Mouse (Mus musculus): ENCODE measurements around the gene Zswim7.
"Not testable (repeated sequence)": the region's sequence is repeated elsewhere in the genome, so short reads cannot be mapped to it uniquely, and the experiment has no call there.

The Zswim7 gene

GRCm38 (mm10) chr11:62280675-62281600 is at the start of gene Zswim7, which contains the start of gene Ttc19:
Zswim7 (minus strand) TSS chr11:62281375.
Ttc19 (plus strand) TSS chr11:62281473.
- DNase-seq: peak; percentile 93 to 96

DNA sequence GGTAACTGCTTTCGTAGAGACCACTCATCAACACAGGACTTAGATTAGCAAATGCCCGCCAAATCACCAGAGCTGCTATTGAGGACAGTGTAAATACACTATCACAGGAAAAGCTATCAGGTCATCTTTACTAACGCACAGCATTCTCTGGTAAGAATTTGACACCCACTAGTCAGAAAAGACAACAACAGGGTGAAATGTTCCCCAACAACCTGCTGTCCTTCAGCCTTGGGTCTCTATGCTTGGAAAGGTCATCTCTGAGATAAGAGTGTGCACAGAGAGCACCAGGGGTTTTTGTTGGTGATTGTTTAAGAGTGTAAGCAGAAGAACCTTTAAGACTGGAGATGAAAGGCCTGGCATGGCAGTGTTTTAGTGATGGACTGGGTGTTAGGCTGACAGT is 42.5 kb upstream of the Zswim7 start:
- no peak for DNase-seq

GRCm38 (mm10) chr11:62320097-62320496 is 38.9 kb upstream of the Zswim7 start:
- DNase-seq: no peak

GRCm38 (mm10) chr11:62317746-62318145 is 36.6 kb upstream of the Zswim7 start:
- DNase-seq: no peak

DNA sequence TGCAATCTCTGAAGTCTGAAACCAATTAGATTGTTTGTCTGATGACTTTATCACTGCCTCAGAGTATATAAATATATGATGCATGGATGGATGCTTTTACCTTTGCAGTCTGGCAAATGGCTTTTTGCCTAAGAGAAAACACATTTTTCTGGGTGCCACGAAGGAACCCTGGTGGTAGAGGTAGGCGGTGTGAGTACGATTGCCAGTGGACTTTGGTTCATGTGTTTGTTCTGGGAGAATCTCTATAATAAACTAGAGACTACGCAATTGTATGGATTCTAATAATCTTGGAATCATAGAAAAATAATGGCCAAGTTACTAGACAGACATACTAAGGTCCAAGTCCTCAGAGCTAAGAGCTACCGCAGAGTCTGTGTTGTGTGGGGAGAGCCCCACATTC is 33.8 kb upstream of the Zswim7 start:
- no peak for DNase-seq

DNA sequence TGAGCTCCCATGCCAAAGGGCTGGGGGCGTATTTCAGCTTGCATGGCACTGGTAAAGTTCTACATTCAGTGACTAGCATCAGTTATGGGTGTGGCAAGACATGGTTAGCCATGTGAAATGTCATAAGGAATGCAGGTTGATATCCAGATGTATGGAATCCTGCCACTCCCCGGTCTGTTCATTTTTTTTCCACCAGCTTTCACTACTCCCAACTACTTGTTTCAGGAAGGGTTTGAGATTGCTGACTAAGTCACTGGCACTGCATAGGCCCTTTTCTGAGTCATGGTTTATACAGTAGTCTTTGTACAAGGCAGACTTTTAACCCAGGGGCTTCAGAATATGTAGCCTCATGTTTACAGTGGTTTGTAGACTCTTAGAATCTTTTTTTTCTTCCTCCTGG is 28.1 kb upstream of the Zswim7 start:
- no peak for DNase-seq

GRCm38 (mm10) chr11:62305866-62306265 is 24.7 kb upstream of the Zswim7 start:
- DNase-seq: no peak

DNA sequence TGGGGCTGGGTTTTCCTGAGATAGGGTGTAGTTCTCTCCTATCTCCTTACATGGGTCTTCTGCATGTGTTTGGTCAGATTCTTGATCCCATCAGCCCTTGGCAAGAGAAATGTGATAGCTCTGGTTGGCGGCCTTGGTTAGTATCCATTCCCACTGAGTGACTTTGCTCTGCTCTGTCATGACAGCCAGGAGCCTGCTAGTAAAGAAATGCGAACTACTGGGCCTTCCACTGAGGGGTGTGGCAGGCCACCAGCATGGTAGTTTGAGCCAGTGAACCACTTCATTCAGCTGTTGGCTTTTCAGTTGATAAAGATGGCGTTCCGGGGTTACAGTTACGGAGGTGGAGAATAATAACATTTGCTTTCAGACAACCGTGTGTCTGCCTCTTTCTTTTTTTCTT is 17.7 kb upstream of the Zswim7 start:
- no peak for DNase-seq

DNA sequence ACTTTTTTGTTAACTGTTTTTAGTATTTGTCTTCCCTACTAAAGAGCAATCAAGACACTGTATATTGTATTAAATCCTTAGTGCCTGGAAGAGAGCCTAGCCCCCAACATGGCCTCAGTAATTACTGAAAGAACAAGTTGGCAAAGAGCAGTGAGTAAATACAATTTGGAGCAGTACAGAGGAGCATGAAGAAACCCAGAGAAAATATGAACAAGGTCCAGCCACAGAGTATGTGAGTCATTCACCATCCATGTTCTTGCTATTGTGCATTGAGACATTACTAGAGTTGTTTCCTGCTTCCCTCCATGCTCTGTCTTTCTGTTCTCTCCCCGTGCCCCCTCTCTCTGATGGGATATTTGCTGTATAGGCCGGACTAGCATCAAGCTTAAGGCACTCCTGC is 12.9 kb upstream of the Zswim7 start:
- no peak for DNase-seq

GRCm38 (mm10) chr11:62287700-62288099 is 6.5 kb upstream of the Zswim7 start:
- DNase-seq: no peak

DNA sequence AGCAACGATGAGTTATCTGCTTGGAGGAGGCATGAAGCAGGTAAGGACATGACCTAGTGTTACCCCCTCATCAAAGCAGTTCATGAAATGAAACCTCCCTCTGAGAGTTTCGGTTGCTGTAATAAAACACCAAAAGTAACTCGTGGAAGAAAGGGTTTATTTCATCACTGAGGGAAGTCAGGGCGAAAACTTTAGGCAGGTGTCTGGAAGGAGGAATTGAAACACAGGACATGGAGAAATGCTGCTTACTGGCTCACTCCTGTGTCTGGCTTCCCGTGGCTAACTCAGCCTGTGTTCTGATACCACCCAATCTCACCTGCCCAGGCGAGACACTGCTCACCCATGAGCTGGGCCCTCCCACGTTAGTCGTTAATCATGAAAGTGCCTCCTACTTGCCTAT is 3.8 kb upstream of the Zswim7 start:
- no peak for DNase-seq

DNA sequence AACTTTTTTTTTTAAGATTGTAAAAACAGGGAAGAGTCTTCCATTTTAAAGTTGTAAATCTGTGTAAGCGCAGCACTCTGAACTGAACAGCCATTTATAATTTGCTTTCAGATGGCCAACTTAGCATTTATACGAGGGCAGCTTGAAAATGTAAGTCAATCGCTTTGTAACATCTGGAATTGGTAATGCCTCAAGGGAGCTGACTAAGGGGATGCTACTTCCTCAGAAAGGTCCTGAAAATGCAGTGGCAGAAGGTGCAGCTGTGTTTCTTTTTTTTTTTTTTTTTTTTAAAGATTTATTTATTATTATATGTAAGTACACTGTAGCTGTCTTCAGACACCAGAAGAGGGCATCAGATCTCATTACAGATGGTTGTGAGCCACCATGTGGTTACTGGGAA is 2.8 kb upstream of the Zswim7 start:
- not testable (repeated sequence) for DNase-seq

DNA sequence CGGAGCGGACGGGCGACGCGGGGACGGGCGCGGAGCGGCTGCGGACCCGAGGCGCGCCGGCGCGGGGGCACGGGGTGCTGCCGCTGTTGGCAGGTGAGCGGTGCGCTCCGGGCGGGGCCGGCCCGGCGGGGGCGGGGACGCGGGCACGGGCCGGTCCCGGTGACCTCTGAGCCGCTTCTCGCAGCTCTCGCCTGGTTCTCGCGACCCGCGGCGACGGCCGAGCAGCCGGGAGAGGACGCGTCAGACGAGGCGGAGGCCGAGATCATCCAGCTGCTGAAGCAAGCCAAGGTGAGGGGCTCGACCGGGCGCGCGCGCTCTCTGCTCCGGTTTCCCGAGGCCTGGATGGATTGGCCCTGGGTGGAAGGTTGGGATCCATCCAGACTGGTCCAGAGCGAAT is 424 bp upstream of the Zswim7 start:
- peak; percentile 68 to 92 for DNase-seq

GRCm38 (mm10) chr11:62278027-62278426 is 3.1 kb downstream of the Zswim7 start:
- DNase-seq: peak; percentile 74 to 87

GRCm38 (mm10) chr11:62277086-62277485 is 4.1 kb downstream of the Zswim7 start:
- DNase-seq: peak in 1 of 2 experiments; percentile 31

DNA sequence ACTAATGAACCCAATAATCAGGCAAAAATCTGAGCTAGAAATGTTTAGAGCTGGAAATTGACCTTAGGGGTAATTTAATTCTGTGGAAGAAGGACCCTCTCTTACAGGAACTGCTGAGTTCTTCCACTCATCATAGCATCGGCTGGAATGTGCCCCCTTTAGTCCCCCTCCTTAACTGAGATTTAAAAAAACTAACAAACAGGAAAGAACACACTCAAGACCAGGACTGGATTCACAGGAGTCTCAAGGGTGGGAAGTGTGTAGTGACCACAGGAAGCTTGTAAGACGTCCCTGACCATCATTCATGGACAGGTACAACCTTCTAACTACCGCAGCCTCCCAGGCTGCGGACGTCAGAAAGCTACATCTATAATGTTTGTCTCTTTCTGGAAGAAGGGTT is 10.3 kb downstream of the Zswim7 start:
- DNase-seq: peak in 1 of 2 experiments; percentile 6

GRCm38 (mm10) chr11:62269097-62269496 is 12.1 kb downstream of the Zswim7 start:
- no peak for DNase-seq

DNA sequence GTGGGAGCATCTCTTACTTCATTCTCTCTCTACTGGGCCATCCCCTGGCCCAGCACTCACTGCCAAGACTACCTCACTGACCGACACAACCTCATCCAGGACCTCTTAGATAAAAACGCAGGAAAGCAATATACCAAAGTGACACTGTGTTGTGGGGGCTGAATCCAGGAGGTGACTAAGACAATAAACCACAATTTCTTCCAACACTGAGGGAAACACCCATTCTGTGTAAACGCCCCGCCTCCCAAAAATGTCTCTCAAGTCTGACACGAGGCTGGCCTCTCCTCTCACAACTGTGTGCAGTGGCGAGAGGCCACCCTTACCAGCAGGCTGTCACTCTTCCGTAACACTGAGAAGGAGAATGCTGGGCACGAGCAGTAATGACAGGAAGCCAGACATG is 12.8 kb downstream of the Zswim7 start:
- peak in 1 of 2 experiments; percentile 17 for DNase-seq

DNA sequence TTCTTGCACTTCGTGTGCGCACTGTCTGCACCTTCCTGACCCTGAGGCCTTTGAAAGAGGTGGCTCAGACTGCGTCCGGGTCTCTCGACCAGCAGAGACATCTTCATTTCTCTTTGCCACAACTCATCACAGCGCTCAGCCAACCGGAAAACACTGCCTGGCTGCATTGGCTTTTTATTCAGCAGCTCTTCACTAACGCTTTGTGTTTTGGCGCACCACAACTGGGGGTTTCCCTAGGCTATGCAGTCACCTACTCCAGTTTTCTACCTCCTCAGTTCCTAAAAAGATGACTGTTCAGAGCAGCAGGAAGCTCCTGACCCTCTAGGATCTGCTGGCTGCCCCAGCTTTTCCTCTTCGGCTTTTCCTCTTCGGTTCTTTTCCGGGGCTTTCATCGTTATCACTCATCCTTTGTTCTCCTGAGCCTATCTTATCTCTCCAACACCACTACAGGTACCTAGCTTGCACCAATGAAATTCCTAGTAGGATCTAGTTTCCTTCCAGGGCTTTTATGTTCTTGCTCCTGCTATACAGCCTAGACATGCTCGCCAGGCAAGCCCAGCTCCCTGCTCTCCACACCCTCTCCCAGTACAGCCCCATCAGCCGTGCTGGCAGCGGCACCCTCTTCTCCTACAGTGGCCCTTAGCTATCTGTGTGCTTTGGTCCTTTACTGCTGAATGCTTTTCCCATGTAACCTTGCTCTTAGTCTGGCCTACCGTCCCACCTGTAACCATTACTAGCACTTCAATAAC is 14.5 kb downstream of the Zswim7 start:
- peak in 1 of 2 experiments; percentile 26 for DNase-seq

DNA sequence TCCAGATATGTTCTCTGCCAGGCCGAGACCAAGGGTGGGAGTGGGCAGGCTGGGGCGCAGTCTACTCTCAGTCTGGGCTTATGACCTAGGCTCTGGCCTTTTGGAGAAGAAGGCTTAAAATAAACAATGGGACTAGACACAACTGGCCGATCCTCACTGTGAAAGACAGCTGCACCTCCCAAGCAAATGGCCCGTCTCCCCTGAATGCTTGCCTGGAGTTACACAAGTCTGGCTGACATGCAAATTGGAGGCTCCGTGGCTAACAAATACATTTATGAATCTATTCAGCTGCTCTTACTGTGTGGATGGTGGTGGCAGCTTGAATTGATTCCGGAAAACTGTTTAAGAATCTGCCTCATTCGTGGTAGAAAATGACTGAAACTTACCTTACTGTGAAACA is 15.5 kb downstream of the Zswim7 start:
- no peak for DNase-seq

DNA sequence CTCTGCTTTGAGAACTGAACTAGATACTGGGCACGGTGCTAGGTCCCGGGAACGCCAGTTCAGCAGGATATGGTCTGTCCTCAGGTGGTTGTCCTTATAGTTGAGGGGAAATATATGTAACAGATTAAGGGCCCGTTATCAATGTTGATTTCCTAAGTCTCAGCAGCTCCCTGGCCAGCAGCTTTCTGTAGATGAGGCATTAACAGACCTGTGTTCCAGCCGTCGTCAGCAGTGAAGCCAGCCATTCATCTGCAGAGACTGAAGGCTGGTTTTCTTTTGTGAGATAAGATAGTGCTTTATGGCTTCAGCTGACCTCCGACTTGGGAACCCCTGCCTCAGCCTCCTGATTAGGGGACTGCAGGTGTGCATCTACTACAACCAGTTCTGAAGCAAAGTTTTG is 17.2 kb downstream of the Zswim7 start:
- peak in 1 of 2 experiments; percentile 10 for DNase-seq

- peak in 1 of 2 experiments; percentile 18 for DNase-seq
These were observed 17.6 kb downstream of the Zswim7 start for GRCm38 (mm10) chr11:62263599-62263998.

DNA sequence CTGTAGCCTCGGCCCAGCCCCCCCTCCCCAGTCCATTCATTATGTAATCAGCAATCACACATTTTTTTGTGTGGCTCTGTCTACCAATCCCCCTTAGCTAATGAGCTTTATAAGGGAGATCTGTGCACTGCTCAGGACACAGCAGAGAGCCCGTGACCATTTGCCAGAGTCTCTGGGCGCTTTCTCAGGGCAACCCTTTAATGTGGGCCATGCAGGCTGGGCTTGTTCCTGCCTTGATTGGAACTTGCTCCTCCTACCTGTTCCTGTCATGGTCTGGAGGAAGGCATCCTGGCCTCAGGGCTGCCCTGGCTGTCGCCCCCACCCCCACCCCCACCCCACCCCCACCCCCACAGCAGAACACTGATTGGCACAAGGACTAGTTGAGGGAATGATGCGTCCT is 22.0 kb downstream of the Zswim7 start:
- no peak for DNase-seq

DNA sequence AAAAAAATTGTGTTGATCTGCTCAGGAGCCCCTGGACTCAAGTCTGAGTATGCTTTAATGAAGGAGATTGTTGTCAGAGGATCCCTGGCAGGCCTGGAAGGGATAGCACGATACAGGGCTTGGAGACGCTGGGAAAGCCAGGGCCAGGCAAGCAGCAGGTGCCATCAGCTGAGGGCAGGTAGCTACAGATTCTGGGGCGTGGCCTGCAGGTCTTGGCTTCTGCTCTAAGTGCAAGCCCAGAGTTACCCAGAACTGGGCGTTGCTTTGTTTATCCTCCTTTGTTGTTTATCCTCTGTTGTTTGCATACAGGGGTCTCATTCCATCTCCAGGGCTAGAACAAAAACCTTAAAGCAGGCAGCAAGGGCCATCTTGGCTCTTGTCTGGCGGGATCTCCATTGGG is 27.8 kb downstream of the Zswim7 start:
- DNase-seq: no peak

Measured in kidney, postnatal 25 days (tissue).